ENCODE assay signal across 7 mouse cellular contexts in the genomic region with DNA sequence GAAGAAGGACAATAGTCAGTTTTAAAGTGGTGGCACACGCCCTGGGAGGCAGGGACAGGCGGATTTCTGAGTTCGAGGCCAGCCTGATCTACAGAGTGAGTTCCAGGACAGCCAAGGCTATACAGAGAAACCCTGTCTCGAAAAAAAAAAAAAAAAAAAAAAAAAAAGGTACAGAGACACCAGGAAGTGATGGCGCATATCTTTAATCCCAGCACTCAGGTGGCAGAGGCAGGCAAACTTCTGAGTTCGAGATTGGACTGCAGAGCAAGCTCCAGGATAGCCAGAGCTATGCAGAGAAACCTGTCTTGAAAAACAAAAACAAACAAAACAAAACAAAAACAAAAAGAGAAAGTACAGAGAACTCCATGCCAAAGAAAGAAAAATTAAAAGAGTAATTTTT. TPM values are rescaled to one million over a fixed set of nuclear protein-coding genes. Genes with fewer than 3 reads are reported as not detected.
A peak's percentile ranks its signal among the peaks of the same experiment; 100 is the strongest.
DNase-seq lines count a peak whose midpoint lies in the region; ATAC-seq and TF ChIP-seq lines count a peak whose summit lies in the region.
"Not testable (repeated sequence)": the region's sequence is repeated elsewhere in the genome, so short reads cannot be mapped to it uniquely, and the experiment has no call there.

No protein-coding gene starts in this region.

- not testable (repeated sequence) for TF ChIP-seq CTCF in layer of hippocampus, adult 2 months (conservative IDR thresholded peaks at IDR 0.05); lung, postnatal 0 days (IDR thresholded peaks at IDR 0.05)

- H3K27ac ChIP-seq in ES-E14 (ENCODE audit: insufficient read depth, low read depth, low read length, poor library complexity, severe bottlenecking), result not testable (repeated sequence)
- H3K27ac ChIP-seq in embryonic facial prominence, embryonic 14.5 days (replicated peaks; ENCODE audit: low read depth, low read length), result peak overlapping the region; percentile 83
- H3K27ac ChIP-seq in forebrain, embryonic 15.5 days (replicated peaks), result peak overlapping the region; percentile 54
- H3K27ac ChIP-seq in heart, embryonic 14.5 days (replicated peaks in 1 of 2; ENCODE audit: control insufficient read depth in 1 of 2, insufficient read depth in 1 of 2, low read depth in 2 of 2, low read length in 2 of 2), result peak overlapping the region in 1 of 2 experiments; percentile 68; a peak in 2 of 4 replicates
- 0 out of 2 replicates have a peak overlapping the region, but pooled peaks have one; percentile 1 for H3K27ac ChIP-seq in hindbrain, embryonic 13.5 days
- 0 out of 2 replicates have a peak overlapping the region, but pooled peaks have one; percentile 11 for H3K27ac ChIP-seq in layer of hippocampus, adult 2 months
- H3K27ac ChIP-seq in lung, postnatal 0 days (ENCODE audit: low read length), result peak overlapping the region; percentile 22; the same call in 1 of the 2 replicates

- H3K9me3 ChIP-seq in ES-E14 (ENCODE audit: control insufficient read depth, insufficient read depth, low read depth, low read length); embryonic facial prominence, embryonic 14.5 days (ENCODE audit: control insufficient read depth, low read length); forebrain, embryonic 15.5 days; heart, embryonic 14.5 days (ENCODE audit: control insufficient read depth, low read length); hindbrain, embryonic 13.5 days; lung, postnatal 0 days (ENCODE audit: low read length): not testable (repeated sequence)

- H3K4me1 ChIP-seq in ES-E14 (ENCODE audit: control insufficient read depth in 2 of 2, insufficient read depth in 2 of 2, low read length in 2 of 2, poor library complexity in 1 of 2), result peaks cover 17 to 30% of the 10 kb centered on the region in 2 experiments
- H3K4me1 ChIP-seq in embryonic facial prominence, embryonic 14.5 days (ENCODE audit: control insufficient read depth, insufficient read depth, low read length), result peaks cover 61% of the 10 kb centered on the region
- H3K4me1 ChIP-seq in forebrain, embryonic 15.5 days, result peaks cover 65% of the 10 kb centered on the region
- peaks cover 46 to 58% of the 10 kb centered on the region in 2 experiments for H3K4me1 ChIP-seq in heart, embryonic 14.5 days (ENCODE audit: control insufficient read depth in 2 of 2, insufficient read depth in 2 of 2, low read length in 2 of 2)
- H3K4me1 ChIP-seq in hindbrain, embryonic 13.5 days (replicated peaks), result peaks cover 57% of the 10 kb centered on the region
- peaks cover 27% of the 10 kb centered on the region for H3K4me1 ChIP-seq in lung, postnatal 0 days (ENCODE audit: insufficient read depth, low read depth, low read length)

- in situ Hi-C loops in ES-E14 (cut with MboI; ENCODE audit: low sequenced_read_pairs in 2 of 2, unreplicated experiment in 2 of 2), result not testable (repeated sequence)

- not testable (repeated sequence) for ATAC-seq in embryonic facial prominence, embryonic 14.5 days (ENCODE audit: low read depth); forebrain, embryonic 15.5 days (replicated peaks); heart, embryonic 14.5 days (ENCODE audit: insufficient number of reproducible peaks, insufficient read depth, low FRiP score, low read depth); hindbrain, embryonic 13.5 days (ENCODE audit: low FRiP score); lung, postnatal 0 days

- H3K9ac ChIP-seq in ES-E14 (ENCODE audit: insufficient read depth, low read depth, low read length, poor library complexity, severe bottlenecking); embryonic facial prominence, embryonic 14.5 days (ENCODE audit: low read depth, low read length); forebrain, embryonic 15.5 days (replicated peaks); heart, embryonic 14.5 days (ENCODE audit: low read length); hindbrain, embryonic 13.5 days; lung, postnatal 0 days (replicated peaks; ENCODE audit: low read depth): not testable (repeated sequence)

- H3K4me3 ChIP-seq in ES-E14 (ENCODE audit: insufficient read depth in 1 of 2, low read depth in 1 of 2, low read length in 2 of 2, poor library complexity in 1 of 2, severe bottlenecking in 1 of 2); embryonic facial prominence, embryonic 14.5 days (ENCODE audit: low read depth, low read length); forebrain, embryonic 15.5 days; heart, embryonic 14.5 days (ENCODE audit: control insufficient read depth in 1 of 2, insufficient read depth in 1 of 2, low read depth in 1 of 2, low read length in 2 of 2); hindbrain, embryonic 13.5 days; layer of hippocampus, adult 2 months; lung, postnatal 0 days (ENCODE audit: low read depth, low read length): not testable (repeated sequence)

- not testable (repeated sequence) for H3K4me2 ChIP-seq in embryonic facial prominence, embryonic 14.5 days (ENCODE audit: low read depth, low read length); forebrain, embryonic 15.5 days (replicated peaks); hindbrain, embryonic 13.5 days; lung, postnatal 0 days (replicated peaks; ENCODE audit: low read depth, low read length)
- H3K4me2 ChIP-seq in heart, embryonic 14.5 days (ENCODE audit: low read length), result peak overlapping the region; percentile 23; the same call in 1 of the 2 replicates

- H3K27me3 ChIP-seq in embryonic facial prominence, embryonic 14.5 days (replicated peaks; ENCODE audit: control insufficient read depth, insufficient read depth, low read length); forebrain, embryonic 15.5 days; heart, embryonic 14.5 days (ENCODE audit: control insufficient read depth, insufficient read depth, low read length); hindbrain, embryonic 13.5 days; lung, postnatal 0 days (replicated peaks; ENCODE audit: insufficient read depth, low read length): not testable (repeated sequence)

- TF ChIP-seq EP300 in lung, postnatal 0 days (IDR thresholded peaks at IDR 0.05), result not testable (repeated sequence)

- H3K36me3 ChIP-seq in ES-E14 (ENCODE audit: control insufficient read depth, insufficient read depth, low read length, poor library complexity, severe bottlenecking); embryonic facial prominence, embryonic 14.5 days (ENCODE audit: control insufficient read depth, insufficient read depth, low read length); forebrain, embryonic 15.5 days; heart, embryonic 14.5 days (ENCODE audit: control insufficient read depth, insufficient read depth, low read length); hindbrain, embryonic 13.5 days; lung, postnatal 0 days (ENCODE audit: insufficient read depth, low read length): not testable (repeated sequence)

- WGBS in embryonic facial prominence, embryonic 14.5 days, result 87% methylated on average over 6 of the region's 6 CpGs
- 85% methylated on average over 6 of the region's 6 CpGs for WGBS in forebrain, embryonic 15.5 days
- WGBS in heart, embryonic 14.5 days, result 78% methylated on average over 6 of the region's 6 CpGs
- WGBS in hindbrain, embryonic 13.5 days, result 90% methylated on average over 6 of the region's 6 CpGs
- 78% methylated on average over 6 of the region's 6 CpGs for WGBS in lung, postnatal 0 days

- DNase-seq in ES-E14 (ENCODE audit: low read depth, low spot score); embryonic facial prominence, embryonic 14.5 days (ENCODE audit: low spot score); layer of hippocampus, adult 2 months (ENCODE audit: low spot score in 2 of 2); lung, postnatal 0 days (ENCODE audit: low spot score): not testable (repeated sequence)

TF ChIP-seq in ES-E14, 5 proteins besides CTCF, POLR2A, EP300 and RAD21:
- TF ChIP-seq ZNF384 (IDR thresholded peaks at IDR 0.05; ENCODE audit: low read depth, low read length), result peak; percentile 87

RNA-seq across cellular contexts. Expression of a gene that starts 6.6 kb away (rescaled TPM):
- total RNA-seq in ES-E14 (2012; rRNA removed), result 21.9 and 25.7 TPM in 2 replicates
- polyA plus RNA-seq in embryonic facial prominence, embryonic 14.5 days (2014; fragmentation: Nextera tagmentation; extraction: Ambion mirVana), result 10.6 and 10.7 TPM in 2 replicates
- polyA plus RNA-seq in forebrain, embryonic 15.5 days (2015; fragmentation: Nextera tagmentation; extraction: Ambion mirVana), result 10.5 and 11.1 TPM in 2 replicates
- 8.1 and 9.1 TPM in 2 replicates for polyA plus RNA-seq in heart, embryonic 14.5 days (2014; fragmentation: Nextera tagmentation; extraction: Ambion mirVana)
- polyA plus RNA-seq in hindbrain, embryonic 13.5 days (2015; fragmentation: Nextera tagmentation; extraction: Ambion mirVana), result 9.0 TPM in 2 replicates
- total RNA-seq in layer of hippocampus, adult 2 months (2021), result 10 to 100 TPM; 53.0 to 60.4 TPM
- polyA plus RNA-seq in lung, postnatal 0 days (2015; fragmentation: Nextera tagmentation; extraction: Ambion mirVana), result 19.5 and 24.1 TPM in 2 replicates
